Mouse (Mus musculus) gastrocnemius, postnatal 10 days (tissue): ENCODE results near the gene Mrs2. TPM values are rescaled to one million over a fixed set of nuclear protein-coding genes. Genes with fewer than 3 reads are reported as not detected.

Experiments used
- DNase-seq: peaks from one replicate; pipeline ENCODE4 v3.0.0; 2021; ENCODE audit warnings: mixed read lengths
- long read RNA-seq, 2 experiments: library from polyadenylated mRNA; stranded (forward); transcript quantifications; one replicate each; pipeline ENCODE4 v2.0.0; 2021
- total RNA-seq, 2 experiments: library from RNA; stranded (reverse); gene quantifications; 2 replicates each; pipeline ENCODE4 v1.2.3; 2021

Gene Mrs2
- total RNA-seq = 10 to 100 TPM; 22.9 to 31.8 TPM
- long read RNA-seq, experiment 1, full-length matches to known transcripts = 13 of 25 reads
- long read RNA-seq, experiment 1, partial matches to known transcripts = 0 of 25 reads
- long read RNA-seq, experiment 1, other reads (novel, unspliced or antisense) = 12 of 25 reads
- long read RNA-seq, experiment 2, full-length matches to known transcripts = 16 of 29 reads
- long read RNA-seq, experiment 2, partial matches to known transcripts = 2 of 29 reads
- long read RNA-seq, experiment 2, other reads (novel, unspliced or antisense) = 11 of 29 reads

GRCm38 (mm10) chr13:25019793-25020539 lies at the start of gene Mrs2:
Mrs2 (minus strand) TSS chr13:25020379.
- DNase-seq = peak; percentile 89

- no peak for DNase-seq
Measured at GRCm38 (mm10) chr13:25069765-25070164, 49.6 kb upstream of the Mrs2 start.

- no peak for DNase-seq
Measured at GRCm38 (mm10) chr13:25067183-25067582, 47.0 kb upstream of the Mrs2 start.

- DNase-seq = no peak
Measured at GRCm38 (mm10) chr13:25066659-25067058, 46.5 kb upstream of the Mrs2 start.

GRCm38 (mm10) chr13:25055873-25056667 lies 35.9 kb upstream of the Mrs2 start, which contains the start of gene Dcdc2a:
Dcdc2a (plus strand) TSS chr13:25056004.
- DNase-seq = peak; percentile 14

GRCm38 (mm10) chr13:25055111-25055554 lies 35.0 kb upstream of the Mrs2 start:
- DNase-seq = peak; percentile 23

- DNase-seq = no peak
Measured at GRCm38 (mm10) chr13:25052671-25053070, 32.5 kb upstream of the Mrs2 start.

- no peak for DNase-seq
Measured at GRCm38 (mm10) chr13:25039488-25039887, 19.3 kb upstream of the Mrs2 start.

GRCm38 (mm10) chr13:25027114-25027425 lies 6.9 kb upstream of the Mrs2 start:
- no peak for DNase-seq

- DNase-seq = no peak
Measured at GRCm38 (mm10) chr13:25026409-25027113, 6.4 kb upstream of the Mrs2 start.

GRCm38 (mm10) chr13:25024655-25025054 lies 4.5 kb upstream of the Mrs2 start:
- peak; percentile 45 for DNase-seq

- no peak for DNase-seq
Measured at GRCm38 (mm10) chr13:25023129-25023528, 3.0 kb upstream of the Mrs2 start.

GRCm38 (mm10) chr13:25022386-25022785 lies 2.2 kb upstream of the Mrs2 start:
- DNase-seq = no peak

GRCm38 (mm10) chr13:25020540-25020892 lies 337 bp upstream of the Mrs2 start:
- no peak for DNase-seq

- DNase-seq = no peak
Measured at GRCm38 (mm10) chr13:25018316-25018715, 1.9 kb downstream of the Mrs2 start.

GRCm38 (mm10) chr13:25007115-25007514 lies 13.1 kb downstream of the Mrs2 start:
- peak; percentile 55 for DNase-seq

GRCm38 (mm10) chr13:25002965-25003364 lies 17.2 kb downstream of the Mrs2 start:
- DNase-seq = no peak

GRCm38 (mm10) chr13:24999538-24999937 lies 20.6 kb downstream of the Mrs2 start:
- DNase-seq = no peak

- no peak for DNase-seq
Measured at GRCm38 (mm10) chr13:24993160-24993559, 27.0 kb downstream of the Mrs2 start.

GRCm38 (mm10) chr13:24989006-24989405 lies 31.2 kb downstream of the Mrs2 start:
- no peak for DNase-seq

- peak; percentile 59 for DNase-seq
Measured at GRCm38 (mm10) chr13:24988391-24988790, 31.8 kb downstream of the Mrs2 start.

- no peak for DNase-seq
Measured at GRCm38 (mm10) chr13:24985435-24985834, 34.7 kb downstream of the Mrs2 start.
